Mouse (Mus musculus) adrenal gland (tissue): ENCODE measurements around the gene 3830417A13Rik.

ENCODE experiments used
- intact Hi-C: fragments of 180-260 bp; cut with DNase I; formaldehyde crosslinking; loops from one replicate; pipeline ENCODE4 v1.15.1; 2025
- long read RNA-seq, 2 experiments: library from polyadenylated mRNA; unstranded; transcript quantifications; one replicate each; pipeline ENCODE4 v2.0.0; 2020; ENCODE audit warnings: borderline replicate concordance in 1 of 2; ENCODE audit not compliant: insufficient replicate concordance in 1 of 2

3830417A13Rik gene
- long read RNA-seq, experiment 1 = 0 reads
- long read RNA-seq, experiment 2 = 0 reads

DNA sequence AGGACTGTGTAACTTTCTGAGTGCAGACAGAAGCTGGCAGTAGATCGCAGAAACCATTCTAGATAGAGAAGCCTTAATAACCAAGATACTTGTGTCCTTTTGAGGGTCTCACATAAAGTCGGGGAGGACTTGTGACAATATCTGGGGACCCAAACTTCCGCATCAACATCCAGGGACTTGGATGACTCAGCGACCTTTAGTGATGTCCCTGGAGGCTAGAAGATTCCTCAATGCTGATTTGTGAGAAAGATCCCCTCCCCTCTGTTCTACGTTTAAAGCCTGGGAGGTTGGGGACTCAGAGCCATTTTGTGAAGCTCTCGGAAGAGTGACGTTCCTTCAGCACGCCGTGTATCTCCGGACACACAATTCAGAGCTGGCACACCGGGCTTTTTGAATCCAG lies at the start of gene 3830417A13Rik:
Gene 3830417A13Rik, plus strand, starts transcription at position 301 of the 400 bp plus-strand sequence.
- intact Hi-C loops = no loop called here

DNA sequence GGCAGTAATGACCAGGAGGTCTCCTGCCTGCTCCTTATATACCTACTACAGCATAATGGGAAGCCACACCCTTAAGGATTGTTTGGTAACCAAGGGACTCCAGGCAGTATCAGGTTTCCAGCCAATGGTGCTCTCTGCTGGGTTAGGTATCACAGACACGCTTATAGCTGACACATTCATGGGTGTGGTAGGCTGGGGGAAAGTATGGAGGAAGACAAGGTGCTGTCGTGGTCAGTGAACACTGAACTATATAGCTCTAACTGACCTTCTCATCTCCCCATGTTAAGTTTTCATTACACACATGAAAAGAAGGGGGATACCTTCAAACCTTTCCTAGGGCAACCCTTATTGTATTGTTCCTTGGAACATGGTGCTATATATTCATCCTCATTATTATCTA lies 21.2 kb upstream of the 3830417A13Rik start, which contains the start of gene Gm6760:
Gene Gm6760, minus strand, starts transcription at position 101 of the 400 bp plus-strand sequence.
- intact Hi-C loops = no loop called here

DNA sequence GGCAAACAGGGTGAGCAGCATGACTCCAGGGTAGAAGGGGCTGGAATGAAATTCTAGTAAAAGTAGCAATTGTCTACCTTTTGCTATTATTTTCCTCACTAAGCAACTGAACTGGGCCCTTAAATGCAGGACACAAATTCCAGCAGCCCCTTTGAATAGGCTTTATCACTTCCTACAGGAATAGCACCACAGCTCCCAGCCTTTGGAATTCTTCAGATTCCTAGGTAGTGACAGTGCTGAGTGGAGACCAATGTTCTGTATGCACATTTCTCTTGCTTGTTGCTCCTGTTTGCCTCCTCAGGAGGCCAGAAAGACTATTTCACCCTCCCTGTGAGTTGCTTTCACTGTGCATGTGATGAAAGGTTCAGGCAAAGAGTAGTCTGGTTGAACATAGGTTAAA lies 7.9 kb downstream of the 3830417A13Rik start:
- intact Hi-C loops = no loop called here
